Comparison of ENCODE assay signal across 25 mouse cellular contexts in genomic region chr16:13154352-13154751, GRCm38 (mm10).
"Had no signal": no experiment of that assay in that cellular context is flagged by ENCODE, and none has a peak within 500 bp of the region (broad histone marks: within the 10 kb centered on the region; RNA-seq: fewer than 3 reads in every experiment).

No protein-coding gene starts in this region.

- H3K27ac ChIP-seq: hindbrain, embryonic 13.5 days; hindbrain, embryonic 15.5 days; hindbrain, postnatal 0 days; kidney, embryonic 15.5 days; kidney, postnatal 0 days; left cerebral cortex, adult 2 months; limb, embryonic 10.5 days; limb, embryonic 12.5 days; liver, embryonic 12.5 days; liver, embryonic 14.5 days had no signal

- H3K4me3 ChIP-seq: heart, embryonic 12.5 days; hindbrain, embryonic 13.5 days; hindbrain, embryonic 15.5 days; kidney, embryonic 15.5 days; left cerebral cortex, adult 2 months; limb, embryonic 10.5 days; limb, embryonic 12.5 days; liver, embryonic 12.5 days had no signal

- H3K27me3 ChIP-seq: heart, embryonic 12.5 days; hindbrain, embryonic 13.5 days; hindbrain, embryonic 15.5 days; kidney, embryonic 15.5 days; liver, embryonic 12.5 days had no signal

- ATAC-seq: hindbrain, postnatal 0 days; intestine, embryonic 16.5 days; liver, embryonic 12.5 days had no signal

- DNase-seq: gastrocnemius, postnatal 14 days; gastrocnemius, postnatal 36 days; heart, adult 18-20 months; heart, postnatal 10 days; heart, postnatal 36 days; kidney, adult 11 months; kidney, adult 2 months; kidney, adult 9 months; kidney, postnatal 14 days; kidney, postnatal 36 days; layer of hippocampus, adult 9-11 months; layer of hippocampus, postnatal 36 days; liver had no signal

- H3K9ac ChIP-seq: heart, embryonic 12.5 days; hindbrain, embryonic 13.5 days; hindbrain, embryonic 15.5 days; kidney, embryonic 15.5 days; limb, embryonic 12.5 days; liver, embryonic 12.5 days; liver, embryonic 14.5 days had no signal

- H3K4me2 ChIP-seq: heart, embryonic 12.5 days; hindbrain, embryonic 13.5 days; hindbrain, embryonic 15.5 days; kidney, embryonic 15.5 days; limb, embryonic 12.5 days; liver, embryonic 12.5 days had no signal

- H3K9me3 ChIP-seq: heart, embryonic 12.5 days; hindbrain, embryonic 13.5 days; hindbrain, embryonic 15.5 days; kidney, embryonic 15.5 days; limb, embryonic 10.5 days; limb, embryonic 12.5 days; liver, embryonic 12.5 days had no signal

- H3K4me1 ChIP-seq: limb, embryonic 12.5 days; liver, embryonic 12.5 days had no signal
